Mouse (Mus musculus) forebrain, embryonic 16.5 days (tissue): ENCODE results near the gene F2. TPM values are rescaled to one million over a fixed set of nuclear protein-coding genes. Genes with fewer than 3 reads are reported as not detected.

Experiments used
- ATAC-seq: fragments of 200-750 bp; cut with Nextera tagmentation; 2 replicates; pipeline ENCODE4 v1.8.0; 2017; ENCODE audit warnings: mild to moderate bottlenecking, moderate library complexity
- H3K27ac ChIP-seq: fragments of 300-500 bp; sonication (generic); 2 replicates; pipeline ENCODE4 v1.5.1; 2014; ENCODE audit warnings: low read length, control low read depth
- H3K27me3 ChIP-seq: fragments of 300-500 bp; sonication (generic); replicated peaks from 2 replicates; pipeline ENCODE4 v1.6.1; 2014; ENCODE audit warnings: low read length; ENCODE audit not compliant: control insufficient read depth, insufficient read depth
- H3K36me3 ChIP-seq: fragments of 300-500 bp; sonication (generic); 2 replicates; pipeline ENCODE4 v1.6.1; 2014; ENCODE audit not compliant: control insufficient read depth, insufficient read depth
- H3K4me1 ChIP-seq: fragments of 300-500 bp; sonication (generic); replicated peaks from 2 replicates; pipeline ENCODE4 v1.6.1; 2014; ENCODE audit warnings: low read length; ENCODE audit not compliant: control insufficient read depth, insufficient read depth
- H3K4me2 ChIP-seq: fragments of 300-500 bp; sonication (generic); 2 replicates; pipeline ENCODE4 v1.6.1; 2014; ENCODE audit warnings: mild to moderate bottlenecking, low read length, control low read depth
- H3K4me3 ChIP-seq: fragments of 300-500 bp; sonication (generic); replicated peaks from 2 replicates; pipeline ENCODE4 v1.5.1; 2014; ENCODE audit warnings: mild to moderate bottlenecking, low read length, control low read depth
- H3K9ac ChIP-seq: fragments of 300-500 bp; sonication (generic); replicated peaks from 2 replicates; pipeline ENCODE4 v1.6.1; 2014; ENCODE audit warnings: low read depth, low read length, control low read depth
- H3K9me3 ChIP-seq: fragments of 300-500 bp; sonication (generic); 2 replicates; pipeline ENCODE4 v1.6.1; 2016; ENCODE audit warnings: low read length; ENCODE audit not compliant: control insufficient read depth
- WGBS: fragments of 180-500 bp; shearing (Covaris S2); extraction: QIAGEN DNeasy Blood & Tissue Kit; methylation state at CpG from one replicate; pipeline ENCODE4 v1.1.7; 2014; 5-methylcytosine and 5-hydroxymethylcytosine counted together
- polyA plus RNA-seq: library from polyadenylated mRNA; unstranded; fragments of >200 nt; fragmentation: Nextera tagmentation; extraction: Ambion mirVana; gene quantifications from 2 replicates; pipeline ENCODE4 v1.2.1, GENCODE M21; 2015

Gene F2
- polyA plus RNA-seq, 1 experiment from 2014 or later: not detected

GRCm38 (mm10) chr2:91636727-91637338 lies 619 bp upstream of the F2 start:
- Histone ChIP-seq H3K9ac (no peak overlapping the region), H3K9me3 (no peaks in the 10 kb centered on the region), H3K27me3 (no peaks in the 10 kb centered on the region), H3K36me3 (no peaks in the 10 kb centered on the region), H3K4me2 (no peak overlapping the region), H3K4me1 (no peaks in the 10 kb centered on the region), H3K4me3 (no peak overlapping the region), H3K27ac (no peak overlapping the region)
- 88% methylated on average over 5 of the region's 5 CpGs for WGBS
- no peak for ATAC-seq

- Histone ChIP-seq H3K4me2 (no peak overlapping the region), H3K4me1 (no peaks in the 10 kb centered on the region), H3K9me3 (no peaks in the 10 kb centered on the region), H3K27me3 (no peaks in the 10 kb centered on the region), H3K36me3 (no peaks in the 10 kb centered on the region), H3K9ac (no peak overlapping the region), H3K27ac (no peak overlapping the region), H3K4me3 (no peak overlapping the region)
- 90% methylated on average over 11 of the region's 11 CpGs for WGBS
- no peak for ATAC-seq
Measured at GRCm38 (mm10) chr2:91635486-91635885, 728 bp downstream of the F2 start.

GRCm38 (mm10) chr2:91634841-91635240 lies 1.4 kb downstream of the F2 start:
- Histone ChIP-seq H3K9ac (no peak overlapping the region), H3K4me2 (no peak overlapping the region), H3K27me3 (no peaks in the 10 kb centered on the region), H3K36me3 (no peaks in the 10 kb centered on the region), H3K4me1 (no peaks in the 10 kb centered on the region), H3K4me3 (no peak overlapping the region), H3K9me3 (no peaks in the 10 kb centered on the region), H3K27ac (no peak overlapping the region)
- ATAC-seq: no peak
- 75% methylated on average over 9 of the region's 9 CpGs for WGBS

- no peaks in the 10 kb centered on the region for H3K4me1 ChIP-seq
- no peak overlapping the region for H3K4me2 ChIP-seq
Measured at GRCm38 (mm10) chr2:91633334-91633977, 2.8 kb downstream of the F2 start.

GRCm38 (mm10) chr2:91632316-91632715 lies 3.9 kb downstream of the F2 start:
- Histone ChIP-seq H3K4me3 (no peak overlapping the region), H3K27me3 (no peaks in the 10 kb centered on the region), H3K9ac (no peak overlapping the region), H3K4me2 (no peak overlapping the region), H3K27ac (no peak overlapping the region), H3K9me3 (no peaks in the 10 kb centered on the region), H3K36me3 (no peaks in the 10 kb centered on the region), H3K4me1 (no peaks in the 10 kb centered on the region)
- no peak for ATAC-seq
- 75% methylated on average over 5 of the region's 5 CpGs for WGBS

More at GRCm38 (mm10) chr2:91633334-91633977, 2.8 kb downstream of the F2 start:
- no peak overlapping the region for H3K9ac ChIP-seq
- H3K4me3 ChIP-seq: no peak overlapping the region
- no peaks in the 10 kb centered on the region for H3K36me3 ChIP-seq
- H3K9me3 ChIP-seq: no peaks in the 10 kb centered on the region
- H3K27ac ChIP-seq: no peak overlapping the region
- no peak for ATAC-seq
- H3K27me3 ChIP-seq: no peaks in the 10 kb centered on the region
- 81% methylated on average over 12 of the region's 12 CpGs for WGBS

GRCm38 (mm10) chr2:91631826-91632225 lies 4.4 kb downstream of the F2 start:
- H3K36me3 ChIP-seq: no peaks in the 10 kb centered on the region
- no peak overlapping the region for H3K9ac ChIP-seq
- H3K9me3 ChIP-seq: no peaks in the 10 kb centered on the region
- H3K4me3 ChIP-seq: no peak overlapping the region
- H3K4me2 ChIP-seq: no peak overlapping the region
- no peaks in the 10 kb centered on the region for H3K4me1 ChIP-seq
- no peak for ATAC-seq
- no peaks in the 10 kb centered on the region for H3K27me3 ChIP-seq
- WGBS: 84% methylated on average over 5 of the region's 5 CpGs
- H3K27ac ChIP-seq: no peak overlapping the region

- WGBS: 94% methylated on average over 12 of the region's 12 CpGs
- Histone ChIP-seq H3K27me3 (no peaks in the 10 kb centered on the region), H3K9ac (no peak overlapping the region), H3K9me3 (no peaks in the 10 kb centered on the region), H3K36me3 (no peaks in the 10 kb centered on the region), H3K4me1 (no peaks in the 10 kb centered on the region), H3K27ac (no peak overlapping the region), H3K4me2 (no peak overlapping the region), H3K4me3 (no peak overlapping the region)
- no peak for ATAC-seq
Measured at GRCm38 (mm10) chr2:91630384-91630783, 5.8 kb downstream of the F2 start.

GRCm38 (mm10) chr2:91629682-91630081 lies 6.5 kb downstream of the F2 start:
- Histone ChIP-seq H3K4me3 (no peak overlapping the region), H3K27me3 (no peaks in the 10 kb centered on the region), H3K36me3 (no peaks in the 10 kb centered on the region), H3K4me1 (no peaks in the 10 kb centered on the region), H3K27ac (no peak overlapping the region), H3K4me2 (no peak overlapping the region), H3K9me3 (no peaks in the 10 kb centered on the region), H3K9ac (no peak overlapping the region)
- 85% methylated on average over 18 of the region's 18 CpGs for WGBS
- no peak for ATAC-seq

- H3K4me3 ChIP-seq: no peak overlapping the region
- H3K9ac ChIP-seq: no peak overlapping the region
- H3K36me3 ChIP-seq: no peaks in the 10 kb centered on the region
- no peaks in the 10 kb centered on the region for H3K4me1 ChIP-seq
- H3K4me2 ChIP-seq: no peak overlapping the region
- H3K9me3 ChIP-seq: no peaks in the 10 kb centered on the region
- H3K27me3 ChIP-seq: no peaks in the 10 kb centered on the region
- H3K27ac ChIP-seq: no peak overlapping the region
- 89% methylated on average over 8 of the region's 8 CpGs for WGBS
- ATAC-seq: no peak
Measured at GRCm38 (mm10) chr2:91628171-91628570, 8.0 kb downstream of the F2 start.
